Comparison of ENCODE assay signal across 10 mouse cellular contexts in the genomic region with DNA sequence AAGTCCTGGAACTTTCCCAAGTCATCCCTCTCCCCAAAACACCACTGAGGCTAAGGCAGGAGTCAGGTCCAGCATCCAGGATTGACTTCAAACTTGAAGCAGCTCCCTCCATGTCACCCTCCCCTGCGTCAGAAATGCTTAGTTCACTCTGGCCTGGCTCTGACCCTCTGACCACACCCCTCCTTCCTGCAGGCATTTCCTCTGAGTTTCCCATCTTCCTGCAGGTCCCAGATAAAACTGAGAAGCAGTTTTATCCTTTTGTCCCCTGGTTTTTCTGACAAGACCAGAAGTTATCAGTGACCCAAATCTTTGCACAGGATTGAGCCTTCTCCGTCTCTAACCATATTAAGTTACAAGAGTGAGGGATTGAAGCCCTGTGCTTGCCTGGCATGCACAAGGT. TPM values are rescaled to one million over a fixed set of nuclear protein-coding genes. Genes with fewer than 3 reads are reported as not detected.
DNase-seq lines count a peak whose midpoint lies in the region; ATAC-seq lines count a peak whose summit lies in the region.
"Had no signal": no experiment of that assay in that cellular context is flagged by ENCODE, and none has a peak within 500 bp of the region (broad histone marks: within the 10 kb centered on the region; RNA-seq: fewer than 3 reads in every experiment).

No protein-coding gene starts in this region.

- intact Hi-C loops in left cerebral cortex, postnatal 4 days (cut with DNase I) = no loop called here

- ATAC-seq in intestine, embryonic 14.5 days (replicated peaks; ENCODE audit: low FRiP score, low TSS enrichment, low read depth) = no peak
- ATAC-seq in intestine, embryonic 16.5 days = no peak
- ATAC-seq in heart, embryonic 13.5 days (ENCODE audit: extremely low read depth, insufficient number of reproducible peaks, low FRiP score, low TSS enrichment) = no peak
- ATAC-seq: forebrain, embryonic 15.5 days had no signal

- no peak for DNase-seq in intestine, embryonic 14.5 days (ENCODE audit: low spot score)
- peak; percentile 69 for DNase-seq in kidney, postnatal 10 days
- DNase-seq in lung, postnatal 36 days = peak; percentile 62
- DNase-seq in left cerebral cortex, adult 11 months (ENCODE audit: low spot score) = no peak
- DNase-seq in left cerebral cortex, postnatal 4 days = no peak
- no peak for DNase-seq in urinary bladder, adult 2 months (ENCODE audit: low spot score)

- no peaks in the 10 kb centered on the region for H3K9me3 ChIP-seq in intestine, embryonic 14.5 days (ENCODE audit: control insufficient read depth, low read length)
- no peaks in the 10 kb centered on the region for H3K9me3 ChIP-seq in intestine, embryonic 16.5 days (ENCODE audit: control insufficient read depth, low read length)
- no peaks in the 10 kb centered on the region for H3K9me3 ChIP-seq in heart, embryonic 13.5 days
- H3K9me3 ChIP-seq: forebrain, embryonic 15.5 days; limb, embryonic 13.5 days had no signal

- peak overlapping the region; percentile 36 for H3K27ac ChIP-seq in intestine, embryonic 14.5 days (ENCODE audit: low read depth)
- H3K27ac ChIP-seq in intestine, embryonic 16.5 days (ENCODE audit: low read length) = no peak overlapping the region
- peak overlapping the region; percentile 72 for H3K27ac ChIP-seq in heart, embryonic 13.5 days (replicated peaks)
- H3K27ac ChIP-seq: forebrain, embryonic 15.5 days; limb, embryonic 13.5 days had no signal

- no peak overlapping the region for H3K4me3 ChIP-seq in intestine, embryonic 14.5 days (ENCODE audit: low read depth, low read length)
- H3K4me3 ChIP-seq in intestine, embryonic 16.5 days (ENCODE audit: low read length) = no peak overlapping the region
- no peak overlapping the region for H3K4me3 ChIP-seq in heart, embryonic 13.5 days
- H3K4me3 ChIP-seq: forebrain, embryonic 15.5 days; limb, embryonic 13.5 days had no signal

- H3K4me1 ChIP-seq in intestine, embryonic 14.5 days (replicated peaks; ENCODE audit: control insufficient read depth, insufficient read depth, low read length) = 0 out of 2 replicates have a peak, but pooled peaks cover 4% of the 10 kb centered on the region
- no peaks in the 10 kb centered on the region; the same call in 1 of the 2 replicates for H3K4me1 ChIP-seq in intestine, embryonic 16.5 days (ENCODE audit: control insufficient read depth, insufficient read depth, low read length)
- peaks cover 51% of the 10 kb centered on the region for H3K4me1 ChIP-seq in heart, embryonic 13.5 days
- H3K4me1 ChIP-seq: forebrain, embryonic 15.5 days had no signal

- no peak overlapping the region for H3K9ac ChIP-seq in intestine, embryonic 14.5 days (ENCODE audit: low read length)
- H3K9ac ChIP-seq in intestine, embryonic 16.5 days (ENCODE audit: low read depth, low read length) = no peak overlapping the region
- no peak overlapping the region for H3K9ac ChIP-seq in heart, embryonic 13.5 days
- H3K9ac ChIP-seq: forebrain, embryonic 15.5 days had no signal

- H3K4me2 ChIP-seq in intestine, embryonic 14.5 days (ENCODE audit: low read length) = no peak overlapping the region
- H3K4me2 ChIP-seq in intestine, embryonic 16.5 days (ENCODE audit: low read depth, low read length) = no peak overlapping the region
- H3K4me2 ChIP-seq in heart, embryonic 13.5 days = no peak overlapping the region
- H3K4me2 ChIP-seq: forebrain, embryonic 15.5 days; limb, embryonic 13.5 days had no signal

- no peaks in the 10 kb centered on the region for H3K27me3 ChIP-seq in intestine, embryonic 14.5 days (replicated peaks; ENCODE audit: control insufficient read depth, insufficient read depth, low read length)
- no peaks in the 10 kb centered on the region for H3K27me3 ChIP-seq in intestine, embryonic 16.5 days (replicated peaks; ENCODE audit: control insufficient read depth, insufficient read depth, low read length)
- H3K27me3 ChIP-seq in heart, embryonic 13.5 days (replicated peaks) = no peaks in the 10 kb centered on the region
- H3K27me3 ChIP-seq: forebrain, embryonic 15.5 days; limb, embryonic 13.5 days had no signal

- WGBS in intestine, embryonic 14.5 days = 42% methylated on average over 2 of the region's 2 CpGs
- 47% methylated on average over 2 of the region's 2 CpGs for WGBS in intestine, embryonic 16.5 days
- WGBS in heart, embryonic 13.5 days = 37% methylated on average over 2 of the region's 2 CpGs

- H3K36me3 ChIP-seq in intestine, embryonic 14.5 days (ENCODE audit: control insufficient read depth, insufficient read depth, low read length) = no peaks in the 10 kb centered on the region
- no peaks in the 10 kb centered on the region for H3K36me3 ChIP-seq in intestine, embryonic 16.5 days (ENCODE audit: control insufficient read depth, insufficient read depth, low read length)
- no peaks in the 10 kb centered on the region for H3K36me3 ChIP-seq in heart, embryonic 13.5 days
- H3K36me3 ChIP-seq: forebrain, embryonic 15.5 days; limb, embryonic 13.5 days had no signal

RNA-seq across cellular contexts. Expression of a gene that starts 47.8 kb away (rescaled TPM):
- 5.6 and 6.1 TPM in 2 replicates for polyA plus RNA-seq in intestine, embryonic 14.5 days (2014; fragmentation: Nextera tagmentation; extraction: Ambion mirVana)
- 4.9 and 5.2 TPM in 2 replicates for polyA plus RNA-seq in intestine, embryonic 16.5 days (2015; fragmentation: Nextera tagmentation; extraction: Ambion mirVana)
- 4.8 and 5.7 TPM in 2 replicates for polyA plus RNA-seq in heart, embryonic 13.5 days (2015; fragmentation: Nextera tagmentation; extraction: Ambion mirVana)
- 1 to 10 TPM; 1.9 to 2.0 TPM for total RNA-seq in left cerebral cortex, postnatal 4 days (2021)
- polyA plus RNA-seq in urinary bladder, adult 2 months (2012; rRNA removed) = 3.9 TPM in 2 replicates

RNA-seq across cellular contexts. Expression of a gene that starts 50.9 kb away (rescaled TPM):
- not detected in 2 replicates for polyA plus RNA-seq in intestine, embryonic 14.5 days (2014; fragmentation: Nextera tagmentation; extraction: Ambion mirVana)
- polyA plus RNA-seq in intestine, embryonic 16.5 days (2015; fragmentation: Nextera tagmentation; extraction: Ambion mirVana) = not detected in 2 replicates
- polyA plus RNA-seq in heart, embryonic 13.5 days (2015; fragmentation: Nextera tagmentation; extraction: Ambion mirVana) = not detected in 2 replicates
- total RNA-seq in left cerebral cortex, postnatal 4 days (2021) = not detected
- not detected in 2 replicates for polyA plus RNA-seq in urinary bladder, adult 2 months (2012; rRNA removed)
- polyA plus RNA-seq: forebrain, embryonic 15.5 days; limb, embryonic 13.5 days had no signal

RNA-seq across cellular contexts. Expression of a gene that starts 53.1 kb away (rescaled TPM):
- not detected in 2 replicates for polyA plus RNA-seq in intestine, embryonic 14.5 days (2014; fragmentation: Nextera tagmentation; extraction: Ambion mirVana)
- polyA plus RNA-seq in intestine, embryonic 16.5 days (2015; fragmentation: Nextera tagmentation; extraction: Ambion mirVana) = not detected in 2 replicates
- not detected in 2 replicates for polyA plus RNA-seq in heart, embryonic 13.5 days (2015; fragmentation: Nextera tagmentation; extraction: Ambion mirVana)
- not detected for total RNA-seq in left cerebral cortex, postnatal 4 days (2021)
- polyA plus RNA-seq in urinary bladder, adult 2 months (2012; rRNA removed) = not detected in 2 replicates
- polyA plus RNA-seq: forebrain, embryonic 15.5 days; limb, embryonic 13.5 days had no signal

RNA-seq across cellular contexts. Expression of a gene that starts 58.4 kb away (rescaled TPM):
- polyA plus RNA-seq in intestine, embryonic 14.5 days (2014; fragmentation: Nextera tagmentation; extraction: Ambion mirVana) = not detected in 2 replicates
- not detected in 2 replicates for polyA plus RNA-seq in intestine, embryonic 16.5 days (2015; fragmentation: Nextera tagmentation; extraction: Ambion mirVana)
- not detected in 2 replicates for polyA plus RNA-seq in heart, embryonic 13.5 days (2015; fragmentation: Nextera tagmentation; extraction: Ambion mirVana)
- not detected for total RNA-seq in left cerebral cortex, postnatal 4 days (2021)
- polyA plus RNA-seq in urinary bladder, adult 2 months (2012; rRNA removed) = not detected in 2 replicates
- polyA plus RNA-seq: forebrain, embryonic 15.5 days; limb, embryonic 13.5 days had no signal

Comparison
In these comparisons a context has a peak if more than half of its experiments do, and no peak if none do; other contexts are left out.
1. DNase-seq: peak in kidney, postnatal 10 days (single experiment) and lung, postnatal 36 days (single experiment); none in intestine, embryonic 14.5 days (single experiment), left cerebral cortex, adult 11 months (single experiment), left cerebral cortex, postnatal 4 days (single experiment) and urinary bladder, adult 2 months (single experiment).